Mouse (Mus musculus) heart, postnatal 25 days (tissue): ENCODE measurements at regions not wholly inside any gene's neighbourhood (a gene's known extent, or its start where the extent isn't known, plus 50 kb on each side); places are given as distances from the start of the nearest gene placed in this dataset.

Experiments
- DNase-seq: peaks from one replicate; pipeline ENCODE4 v3.0.0; 2022; ENCODE audit warnings: low spot score
- intact Hi-C: fragments of 180-260 bp; cut with DNase I; formaldehyde crosslinking; loops from one replicate; pipeline ENCODE4 v1.15.1; 2025

DNA sequence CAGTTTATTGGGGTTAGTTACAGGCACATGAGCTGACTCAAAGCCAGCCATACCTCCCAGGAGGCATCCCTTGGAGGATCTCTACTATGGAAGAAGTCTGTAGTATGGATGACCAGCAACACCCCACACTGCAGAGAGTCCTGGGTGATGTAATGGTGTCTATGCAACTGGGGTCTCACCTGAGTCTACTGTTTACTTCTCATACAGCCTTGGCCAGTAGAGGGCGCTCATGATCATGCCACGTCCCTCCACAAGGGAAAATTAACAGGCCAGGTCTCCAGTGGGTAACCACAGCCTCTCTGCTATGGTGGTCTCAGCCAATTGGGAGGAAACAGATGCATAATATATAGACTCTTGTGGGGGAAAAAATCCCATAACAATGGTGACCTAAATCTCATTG lies 111.7 kb downstream of the Cdh26 start:
- no peak for DNase-seq
- intact Hi-C loops: no loop called here

DNA sequence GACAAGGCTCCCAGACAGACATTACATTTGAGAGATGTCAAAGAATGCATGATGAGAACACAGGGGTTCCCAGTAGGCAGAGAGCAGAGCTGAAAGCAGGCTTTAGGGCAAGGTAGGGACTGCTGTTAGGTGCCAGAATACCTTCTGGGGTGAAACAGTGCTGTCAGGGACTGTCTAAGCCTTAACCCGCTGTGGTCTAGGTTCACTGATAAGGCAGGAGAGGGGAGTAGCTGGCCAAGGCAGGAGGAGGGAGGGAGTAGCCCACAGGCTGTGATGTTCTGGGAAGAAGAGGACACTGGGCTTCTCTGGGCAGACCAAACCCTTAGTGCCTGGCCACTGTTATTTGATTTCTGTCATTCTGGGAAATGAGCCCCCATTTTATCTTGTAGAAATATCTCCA lies 114.1 kb downstream of the Cdh26 start:
- no peak for DNase-seq
- intact Hi-C loops: no loop called here

DNA sequence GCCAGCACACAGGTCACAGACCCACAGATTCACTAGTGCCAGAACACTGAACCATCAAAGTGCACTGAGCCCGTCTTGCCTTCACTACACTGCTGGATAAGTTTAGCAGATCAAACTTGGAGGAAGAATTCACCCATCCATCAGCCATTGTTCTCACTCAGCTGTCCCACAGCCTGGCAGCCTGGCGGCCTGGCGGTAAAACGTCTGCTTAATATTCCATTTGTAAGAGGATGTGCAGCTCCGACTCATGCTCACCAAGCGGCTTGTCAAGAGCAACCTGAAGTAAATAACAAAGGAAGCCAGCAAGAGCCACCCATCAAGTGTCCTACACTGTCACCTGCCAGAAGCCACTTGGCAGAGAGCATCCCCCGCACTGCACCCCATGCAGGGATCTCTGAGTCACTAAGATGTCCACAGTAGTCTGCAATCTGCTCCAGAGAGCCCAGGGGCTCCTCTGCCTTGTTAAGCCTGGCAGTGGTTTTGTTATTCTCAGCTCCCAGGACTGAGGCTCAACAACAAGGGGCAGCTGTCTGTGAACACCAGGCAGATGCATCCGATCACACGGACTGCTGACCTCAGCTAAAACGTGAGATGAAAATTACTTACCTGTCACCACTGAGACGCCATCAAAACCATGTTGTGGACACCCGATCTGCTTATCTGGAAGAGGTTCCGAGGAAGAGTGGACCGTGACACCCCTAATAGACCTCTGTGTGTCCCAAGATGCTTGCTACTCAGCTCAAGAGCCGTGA lies 115.4 kb downstream of the Cdh26 start:
- DNase-seq: no peak
- intact Hi-C loops: no loop called here

DNA sequence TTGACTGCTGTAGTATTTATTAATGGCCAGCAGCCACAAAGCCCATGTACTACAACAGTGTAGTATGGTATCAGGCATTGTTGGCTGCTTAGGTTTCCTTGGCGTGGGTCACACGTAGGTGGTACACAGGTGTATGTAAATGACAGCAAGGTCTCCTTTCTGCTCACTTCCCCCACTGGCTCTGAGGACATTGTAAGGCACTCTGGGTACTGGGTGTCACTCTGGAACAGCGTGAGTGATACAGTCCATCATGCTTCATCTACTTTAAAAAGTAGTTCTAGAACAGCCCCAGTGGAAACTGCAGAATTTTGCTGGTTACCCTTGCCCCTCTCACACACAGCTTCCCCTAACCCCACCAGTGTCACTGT lies 116.0 kb downstream of the Cdh26 start:
- intact Hi-C loops: no loop called here
- DNase-seq: no peak

DNA sequence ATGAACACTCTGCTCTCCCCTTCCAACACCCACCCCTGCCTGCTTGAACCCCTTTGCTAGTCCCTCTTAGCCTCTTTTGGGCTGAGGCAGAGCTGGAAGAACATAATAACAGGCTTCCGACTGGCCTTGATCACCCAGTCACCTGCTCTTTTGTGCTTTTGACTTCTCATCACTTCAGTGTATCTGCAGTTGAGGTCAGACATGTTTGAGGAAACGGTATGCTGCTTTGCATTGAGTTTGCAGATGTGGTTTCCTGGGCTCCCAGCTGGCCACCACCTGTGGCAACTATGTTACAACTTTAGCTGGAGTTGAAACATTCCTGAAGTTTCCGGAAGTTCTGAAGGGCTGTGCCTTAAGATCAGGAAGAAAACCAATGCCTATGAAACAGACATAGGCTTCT lies 116.6 kb downstream of the Cdh26 start:
- no peak for DNase-seq

DNA sequence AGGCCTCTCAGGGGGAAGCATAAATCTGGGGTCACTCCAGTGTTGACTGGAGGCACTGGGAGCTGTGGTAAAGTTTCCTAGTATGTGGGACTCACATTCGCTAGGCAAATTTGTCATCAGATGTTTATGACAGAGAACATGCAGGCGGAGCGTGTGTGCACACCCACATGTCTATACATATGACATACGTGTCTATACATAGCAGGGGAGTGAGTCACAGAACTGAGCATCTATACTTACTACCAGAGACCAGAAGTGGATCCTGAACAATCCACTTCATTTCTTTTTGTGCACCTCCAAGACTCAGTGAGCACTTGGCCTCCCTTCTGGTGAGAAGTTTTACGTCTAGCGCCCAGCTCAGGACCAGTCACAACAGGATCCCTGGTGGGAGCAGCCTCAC lies 118.6 kb downstream of the Cdh26 start:
- intact Hi-C loops: no loop called here
- no peak for DNase-seq

More for the DNA sequence above, 116.6 kb downstream of the Cdh26 start:
- intact Hi-C loops: no loop called here

DNA sequence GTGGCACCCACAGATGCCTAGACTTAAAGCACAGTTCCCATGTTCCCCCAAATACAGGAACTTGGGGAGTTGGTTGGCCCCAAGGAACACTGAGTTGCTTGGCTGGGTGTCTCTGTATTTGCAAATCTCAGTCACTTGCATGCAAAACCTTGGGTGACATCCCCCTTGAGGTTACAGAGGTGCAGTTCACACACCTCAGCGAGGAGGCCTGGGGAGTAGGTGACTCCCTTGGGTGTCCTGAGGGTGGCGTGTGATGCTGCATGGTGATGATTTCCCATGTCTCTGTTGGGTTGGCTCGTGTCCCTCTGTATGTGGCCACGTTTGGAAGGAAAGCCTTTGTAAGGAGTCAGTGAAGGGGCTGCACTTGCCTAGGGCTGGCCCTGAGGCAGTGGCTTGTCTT lies 123.4 kb downstream of the Cdh26 start:
- intact Hi-C loops: no loop called here
- no peak for DNase-seq

DNA sequence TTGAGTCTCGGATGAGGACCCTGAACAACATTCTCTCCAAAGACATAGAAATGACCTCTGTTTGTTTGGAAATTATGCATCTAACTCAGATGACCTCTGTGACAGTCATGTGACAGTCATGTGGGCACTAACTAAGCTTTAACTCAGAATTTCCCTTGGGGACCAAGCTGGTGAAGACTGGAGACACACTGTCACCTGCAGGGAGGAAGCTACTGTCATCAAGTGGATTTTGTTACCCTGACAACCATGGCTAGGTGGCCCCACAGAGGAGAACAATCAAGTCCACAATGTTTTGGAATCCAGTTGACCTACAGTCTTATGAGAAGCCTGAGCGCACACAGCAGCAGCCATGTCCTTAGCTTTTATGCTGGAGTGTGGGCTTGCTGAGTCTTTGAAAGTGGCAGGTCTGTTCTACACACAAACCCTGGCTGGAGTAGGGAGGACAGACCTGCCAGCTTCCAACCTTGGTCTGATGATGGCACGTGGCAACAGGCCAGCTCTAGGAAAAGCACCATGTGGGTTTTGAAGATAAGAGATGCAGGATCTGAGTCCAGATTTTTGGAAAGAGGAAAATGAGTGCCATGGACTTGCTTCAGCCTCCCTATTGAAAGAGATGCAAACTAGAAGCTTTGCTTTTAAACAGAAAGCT lies 125.5 kb downstream of the Cdh26 start:
- DNase-seq: no peak
- intact Hi-C loops: no loop called here

DNA sequence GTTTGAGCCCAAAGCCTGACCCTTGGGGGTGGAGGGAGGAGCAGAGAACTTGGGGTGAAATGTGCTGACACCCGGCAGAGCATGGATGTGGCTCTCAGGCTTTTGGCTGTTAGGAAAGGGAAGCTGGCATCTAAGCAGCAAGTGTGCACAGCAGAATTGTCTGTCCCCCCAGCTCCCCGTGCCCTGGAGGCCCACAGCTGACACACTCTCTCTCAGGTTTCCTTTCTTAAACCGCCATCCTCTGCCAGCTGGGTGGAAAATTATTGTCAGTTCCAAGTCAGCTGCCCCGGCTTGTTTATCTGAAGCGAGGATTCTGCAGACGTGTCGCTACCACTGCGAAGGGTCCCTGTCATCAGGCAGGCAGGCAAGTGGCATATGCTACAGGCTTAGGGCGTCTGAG lies 127.6 kb downstream of the Cdh26 start:
- no peak for DNase-seq
- intact Hi-C loops: no loop called here

DNA sequence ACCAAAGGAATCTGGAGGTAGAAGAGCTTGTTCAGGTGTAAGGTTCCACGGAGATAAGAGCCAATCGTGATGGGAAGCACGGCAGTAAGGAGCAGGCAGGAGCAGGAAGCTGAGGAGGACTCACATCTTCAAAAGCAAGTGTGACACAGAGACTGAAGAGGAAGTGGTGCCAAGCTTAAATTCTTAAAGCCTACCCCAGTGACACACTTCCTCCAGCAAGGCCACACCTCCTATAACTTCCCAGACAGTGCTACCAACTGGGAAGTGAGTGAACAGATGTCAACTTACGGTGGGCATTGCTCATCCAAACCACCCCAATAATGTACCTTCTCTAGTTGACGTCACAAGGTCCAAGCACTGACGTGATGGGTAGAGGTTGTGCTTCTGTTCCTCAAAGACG lies 133.0 kb downstream of the Cdh26 start:
- no peak for DNase-seq
- intact Hi-C loops: no loop called here

DNA sequence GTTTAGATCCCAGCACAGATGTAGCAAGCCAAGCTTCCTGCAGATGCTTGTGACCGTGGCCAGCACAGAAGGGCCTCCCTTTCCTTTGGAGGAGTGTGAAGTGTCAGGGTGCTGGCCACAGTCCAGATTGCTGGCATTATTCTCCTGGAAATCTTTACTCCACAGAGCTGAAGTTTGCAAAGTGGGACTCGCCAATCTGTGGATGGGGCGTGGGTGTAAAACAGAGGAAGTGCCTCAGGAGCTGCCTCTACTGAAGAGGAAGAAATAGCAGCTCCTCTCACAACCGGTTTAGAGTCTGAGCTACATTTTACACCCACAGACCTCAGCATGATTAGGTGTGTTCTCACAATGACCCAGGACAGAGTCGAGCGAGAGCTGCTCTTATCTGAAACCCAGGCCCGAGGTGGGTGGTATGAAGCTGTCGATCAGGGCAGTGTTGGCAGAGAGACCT lies 135.1 kb downstream of the Cdh26 start:
- no peak for DNase-seq
- intact Hi-C loops: no loop called here

DNA sequence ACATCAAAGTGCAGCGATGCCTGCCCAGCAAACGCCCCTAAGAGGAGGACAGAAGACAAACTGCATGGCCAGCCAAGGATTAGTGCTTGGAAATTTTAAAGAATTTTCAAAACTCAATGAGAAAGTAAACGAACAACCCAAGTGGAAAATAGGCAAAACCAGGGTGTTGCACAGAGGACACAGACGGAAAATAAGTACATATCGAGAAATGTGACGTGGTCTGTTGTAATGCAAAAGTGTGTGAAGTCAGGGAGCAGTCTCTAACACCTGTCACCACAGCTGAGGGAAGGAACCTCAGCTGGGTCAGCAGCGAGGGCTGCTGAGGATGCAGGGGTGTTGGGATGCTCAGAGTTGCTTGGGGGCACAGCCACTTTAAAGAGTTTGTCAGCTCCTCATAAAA lies 137.2 kb downstream of the Cdh26 start:
- intact Hi-C loops: no loop called here
- no peak for DNase-seq

DNA sequence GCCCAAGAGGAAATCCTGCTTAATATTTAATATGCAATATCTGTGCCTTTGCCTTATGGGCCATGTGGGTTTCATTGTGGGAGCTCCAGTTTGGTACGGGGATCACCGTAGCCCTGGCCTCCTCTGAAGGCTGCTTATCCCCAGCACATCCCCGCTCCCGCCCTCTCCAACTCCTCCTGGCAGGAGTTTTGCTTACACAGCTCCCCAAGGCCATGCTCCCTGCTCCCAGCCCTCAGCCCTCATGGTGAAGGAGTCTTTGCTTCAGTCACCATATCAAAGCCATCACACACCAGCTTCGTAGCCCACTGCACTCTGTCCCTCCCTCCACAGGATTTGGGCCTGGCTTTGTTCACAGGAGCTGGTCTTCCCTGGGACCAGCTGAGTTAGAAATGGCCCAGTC lies 142.0 kb downstream of the Cdh26 start:
- intact Hi-C loops: loop anchor here (5.0 to 10.0 kb wide), 2 partner anchors 95 to 148 kb away; no protein-coding TSS in a partner anchor
- no peak for DNase-seq

DNA sequence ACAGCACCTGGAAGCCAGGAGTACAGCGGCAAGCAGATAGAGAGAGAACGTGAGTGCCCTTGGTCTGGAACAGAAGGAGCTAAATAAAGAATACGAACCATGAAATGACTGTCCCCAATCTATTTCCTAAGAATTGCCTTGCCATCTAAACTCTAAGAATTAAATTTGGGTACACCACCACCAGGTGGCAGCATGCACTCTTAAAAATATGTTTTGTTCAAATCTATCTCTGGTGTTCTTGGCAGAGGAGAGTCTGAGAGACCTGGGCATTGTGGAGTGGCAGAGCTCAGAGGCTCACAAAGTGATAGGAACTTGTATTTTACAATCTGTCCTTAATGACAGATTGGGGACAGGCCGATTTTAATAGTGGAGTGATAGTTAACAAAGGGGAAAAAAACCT lies 144.5 kb downstream of the Cdh26 start:
- intact Hi-C loops: loop anchor here (2.0 to 10.0 kb wide), 3 partner anchors 92 to 1300 kb away; no protein-coding TSS in a partner anchor
- no peak for DNase-seq

DNA sequence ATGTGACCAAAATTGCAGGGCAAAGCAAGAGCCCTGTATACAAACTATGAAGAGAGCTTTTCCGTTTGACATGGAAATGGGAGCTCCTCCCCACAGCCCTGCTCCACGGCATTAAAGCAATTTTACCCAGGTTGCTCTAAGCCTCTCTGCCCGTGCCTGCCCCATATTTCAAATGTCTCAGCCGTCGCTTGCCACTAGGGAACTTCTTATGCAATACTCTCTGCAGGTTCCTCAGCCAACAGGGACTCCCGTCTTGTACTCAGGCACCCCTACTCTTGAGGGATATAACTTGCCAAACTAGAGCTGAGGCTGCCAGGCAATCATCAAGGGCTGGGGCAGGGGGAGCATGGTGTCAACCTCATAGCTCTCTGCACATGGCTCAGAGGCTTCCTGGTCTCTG lies 145.1 kb downstream of the Cdh26 start:
- no peak for DNase-seq
- intact Hi-C loops: loop anchor here (2.0 to 10.0 kb wide), 2 partner anchors 151 to 1299 kb away; no protein-coding TSS in a partner anchor

DNA sequence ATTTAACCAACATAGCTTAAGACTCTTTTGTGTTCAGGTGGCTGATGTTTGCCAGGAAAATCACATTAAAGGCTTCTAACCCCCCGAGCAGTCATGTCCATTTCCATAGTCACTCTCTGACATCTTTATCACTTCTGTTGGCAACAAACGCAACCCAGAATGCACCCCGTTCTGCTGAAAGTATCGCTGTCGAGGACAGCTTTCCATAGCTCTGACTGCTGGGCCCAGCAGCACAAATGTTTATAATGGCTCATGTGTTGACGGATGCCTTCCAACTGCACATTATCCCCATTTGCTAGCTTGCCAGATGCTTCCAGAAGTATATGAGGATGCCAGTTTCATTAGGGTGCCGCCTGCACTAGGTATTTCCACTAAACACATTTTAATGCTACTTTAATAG lies 145.7 kb downstream of the Cdh26 start:
- intact Hi-C loops: loop anchor here (10.0 kb wide), 1 partner anchor 151 kb away; no protein-coding TSS in a partner anchor
- DNase-seq: no peak

DNA sequence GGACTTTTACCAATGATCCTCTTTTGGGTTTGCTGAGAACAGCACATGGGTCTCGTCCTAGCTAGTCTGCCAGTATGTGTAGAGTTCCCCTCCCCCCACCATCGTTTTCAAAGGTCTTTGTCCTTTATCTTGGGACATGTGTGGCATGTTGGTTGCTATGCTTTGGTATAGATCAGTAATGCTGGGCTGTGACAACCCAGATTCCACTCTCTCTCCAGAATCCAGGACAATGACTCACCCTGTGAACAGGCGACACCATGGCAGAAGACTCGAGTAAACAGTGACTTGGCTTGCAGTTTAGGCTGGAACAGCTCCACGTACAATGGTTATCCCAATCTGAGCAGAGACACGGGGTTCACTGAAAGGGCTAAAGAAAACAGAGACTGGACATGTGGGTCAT lies 149.2 kb downstream of the Cdh26 start:
- intact Hi-C loops: loop anchor here (10.0 kb wide), 1 partner anchor 155 kb away; no protein-coding TSS in a partner anchor
- DNase-seq: no peak

DNA sequence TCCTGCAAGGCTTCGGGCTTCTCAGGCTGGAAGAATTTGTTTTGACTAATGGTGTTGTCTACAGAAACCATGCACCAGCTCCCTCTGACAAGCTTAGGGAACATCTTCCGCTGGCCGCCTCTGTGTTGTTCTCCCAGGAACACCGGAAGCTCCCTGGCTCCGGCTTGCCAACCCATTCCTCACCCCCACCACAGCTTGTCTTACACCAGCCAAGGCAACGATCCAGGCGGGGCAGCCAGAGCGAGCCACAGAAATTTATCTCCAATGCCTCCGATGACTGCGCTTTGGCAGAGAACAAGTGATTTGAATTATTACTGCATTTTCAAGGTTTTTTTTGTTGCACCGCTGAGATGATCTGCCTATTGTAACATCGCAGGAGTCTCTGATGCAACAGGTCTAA lies 151.0 kb downstream of the Cdh26 start:
- intact Hi-C loops: no loop called here
- no peak for DNase-seq

DNA sequence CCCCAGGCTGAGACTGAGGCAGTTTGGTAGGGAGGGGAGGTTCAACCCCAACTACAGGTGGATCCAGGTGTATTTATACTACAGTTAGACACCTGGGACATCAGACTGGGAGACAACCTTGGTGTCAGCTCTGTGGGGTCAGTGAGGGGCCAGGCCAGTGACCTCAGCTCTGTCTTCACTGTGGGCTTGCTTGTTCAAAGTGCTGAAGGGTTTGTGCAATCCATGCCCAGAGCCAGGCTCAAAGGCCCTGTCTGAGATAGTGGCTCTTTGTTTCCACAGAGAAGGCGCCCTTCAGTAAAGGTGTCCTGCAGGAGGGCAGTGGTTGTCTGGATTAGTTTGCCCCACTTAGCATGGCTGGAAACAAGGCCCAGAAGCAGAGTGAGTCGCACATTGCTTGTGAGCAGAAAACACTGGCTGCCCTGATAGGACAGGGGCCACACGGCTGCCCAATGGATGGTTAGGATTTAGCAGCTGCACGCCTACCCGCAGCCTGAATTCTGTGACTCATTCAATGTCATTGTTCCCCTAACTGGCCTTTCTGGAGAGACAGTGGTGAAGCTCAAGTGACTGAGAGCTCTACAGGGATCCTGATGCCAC lies 154.7 kb downstream of the Cdh26 start:
- intact Hi-C loops: no loop called here
- no peak for DNase-seq

DNA sequence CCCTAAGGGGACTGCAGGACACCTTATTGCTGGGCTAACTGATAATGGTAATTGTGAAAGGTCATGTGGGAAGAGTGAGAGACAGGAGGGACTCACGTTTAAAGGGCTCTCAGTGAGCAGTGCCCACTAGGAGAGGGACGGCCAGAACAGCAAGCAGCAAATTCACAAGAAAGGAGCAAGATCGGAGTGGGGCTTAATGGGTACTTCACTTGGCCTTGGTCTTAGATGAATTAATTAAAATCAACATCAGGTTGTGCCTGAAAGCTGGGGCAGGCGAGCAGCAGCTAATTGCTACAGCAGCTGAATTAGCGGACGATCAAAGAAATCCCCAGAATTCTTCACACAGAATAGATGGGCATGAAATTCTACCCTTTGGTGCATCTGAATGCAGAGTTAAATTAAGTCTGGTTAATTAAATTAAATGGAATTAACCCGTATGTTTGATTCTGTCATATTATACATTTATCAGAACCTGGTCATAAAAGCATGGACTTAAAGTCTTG lies 156.9 kb downstream of the Cdh26 start:
- DNase-seq: no peak
- intact Hi-C loops: no loop called here

DNA sequence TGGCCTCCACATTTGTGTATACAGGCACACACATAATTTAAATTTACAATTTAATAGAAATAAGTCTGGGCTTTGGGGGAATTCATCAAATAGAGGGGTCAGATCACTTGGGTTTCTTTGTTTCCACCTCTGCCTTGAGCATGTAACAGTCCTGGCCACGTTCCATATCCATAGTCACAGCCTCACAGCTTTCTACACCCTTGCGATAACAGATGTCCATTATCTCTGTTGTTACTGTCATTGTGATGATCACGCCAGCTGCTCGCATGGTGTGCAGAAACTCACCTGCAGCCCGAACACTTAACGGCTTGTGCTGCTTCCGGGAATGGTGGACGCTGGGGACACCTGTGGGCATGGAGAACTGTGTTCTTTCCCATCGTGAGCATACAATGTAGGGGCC lies 163.4 kb downstream of the Cdh26 start:
- no peak for DNase-seq
- intact Hi-C loops: no loop called here
